Mouse (Mus musculus) MEL (cell line): ENCODE results near the gene Gm10643.

Experiments
- GABPA ChIP-seq: IDR thresholded peaks from 2 replicates; pipeline ENCODE4 v1.6.1; 2012; ENCODE audit warnings: low read depth, mild to moderate bottlenecking, inconsistent platforms, low read length, improper control_type of control experiment, moderate library complexity
- POLR2A ChIP-seq, 2 experiments: IDR thresholded peaks; 2 replicates each; pipeline ENCODE4 v1.6.1; 2011 to 2012; ENCODE audit warnings: low read length in 2 of 2, mild to moderate bottlenecking in 2 of 2, control low read depth in 1 of 2, improper control_type of control experiment in 1 of 2, low read depth in 1 of 2, moderate library complexity in 1 of 2; ENCODE audit not compliant: control insufficient read depth in 1 of 2, insufficient read depth in 1 of 2, poor library complexity in 1 of 2

GRCm38 (mm10) chr8:84087821-84088220, 22.9 kb upstream of the Gm10643 start:
- TF ChIP-seq GABPA (no peak), POLR2A (IDR thresholded peaks at IDR 0.05; ENCODE audit: control insufficient read depth in 1 of 2, insufficient read depth in 1 of 2, low read depth in 1 of 2, low read length in 2 of 2, poor library complexity in 1 of 2) (no peak)
